Mouse (Mus musculus): ENCODE measurements around the gene Cc2d1a. TPM values are rescaled to one million over a fixed set of nuclear protein-coding genes. Genes with fewer than 3 reads are reported as not detected.

Cc2d1a gene
- 10 to 100 TPM; 19.3 to 22.5 TPM for total RNA-seq (2023)

GRCm38 (mm10) chr8:84147769-84148530 is at the start of gene Cc2d1a, which contains the start of gene 4930432K21Rik:
Cc2d1a (minus strand) TSS chr8:84147936.
4930432K21Rik (plus strand) TSS chr8:84148025.

DNA sequence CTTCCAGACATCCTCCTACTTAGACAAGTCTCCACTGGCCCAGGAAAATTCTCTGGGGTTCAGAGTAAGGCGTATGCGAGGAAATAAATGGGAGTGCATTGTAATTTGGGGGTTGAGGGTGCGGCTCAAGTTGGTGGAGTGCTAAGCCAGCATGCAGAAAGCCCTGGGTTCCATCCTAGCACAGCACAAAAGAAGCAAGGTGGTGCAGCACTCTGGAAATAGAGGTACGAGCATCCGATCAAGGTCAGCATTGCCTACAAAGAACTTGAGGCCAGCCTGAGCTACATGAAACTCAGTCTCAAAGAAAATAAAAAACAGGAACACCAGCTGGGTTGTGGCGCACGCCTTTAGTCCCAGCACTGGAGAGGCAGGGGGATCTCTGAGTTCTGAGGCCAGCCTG is 37.4 kb upstream of the Cc2d1a start, which contains the start of gene Nanos3:
Gene Nanos3, minus strand, starts transcription at position 101 of the 400 bp plus-strand sequence.

GRCm38 (mm10) chr8:84125656-84126055 is 22.1 kb downstream of the Cc2d1a start, which contains the start of gene Podnl1:
Podnl1 (plus strand) TSS chr8:84125989.

DNA sequence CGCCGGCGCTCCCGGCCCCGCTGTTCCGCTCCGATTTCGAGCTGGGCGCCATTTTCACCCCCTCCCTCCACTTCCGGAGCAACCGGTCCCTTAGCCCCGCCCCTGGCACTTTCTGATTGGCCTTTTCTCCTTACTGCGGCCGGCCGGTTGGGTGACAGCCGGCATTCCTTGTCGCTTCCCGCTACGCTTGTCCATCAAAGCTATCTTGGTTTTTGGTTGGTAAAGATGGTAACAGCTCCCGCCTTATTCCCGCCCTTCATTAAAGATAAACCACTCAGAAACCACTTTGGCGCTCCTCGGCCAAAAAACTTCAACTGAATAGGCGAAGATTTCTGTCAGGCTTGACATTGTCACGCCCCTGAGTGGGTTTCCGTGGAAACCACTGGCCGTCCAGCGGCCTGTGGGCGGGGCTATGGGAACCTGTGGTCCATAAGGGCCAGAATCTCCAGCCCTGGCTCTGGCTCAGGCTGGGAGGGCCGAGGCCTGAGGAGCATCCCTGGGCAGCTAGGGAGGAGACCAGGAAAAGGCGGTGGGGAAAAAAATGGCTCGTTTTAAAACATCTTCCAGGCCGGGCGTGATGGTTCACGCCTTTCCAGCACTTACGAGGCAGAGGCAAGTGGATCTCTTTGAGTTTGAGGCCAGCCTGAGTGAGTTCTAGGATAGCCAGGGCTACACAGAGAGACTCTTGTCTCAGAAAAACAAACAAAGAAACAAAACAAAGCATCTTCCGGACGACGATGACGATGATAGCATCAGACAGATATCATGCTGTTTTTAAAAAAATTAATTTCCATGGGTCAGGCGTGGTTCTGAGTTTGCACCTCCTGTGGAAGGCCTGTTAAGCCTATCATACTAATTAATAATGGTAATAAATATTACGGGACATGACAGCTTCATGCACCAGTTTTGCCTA is 42.8 kb downstream of the Cc2d1a start, which contains the start of gene Dcaf15:
Gene Dcaf15, minus strand, starts transcription at position 72 of the 913 bp plus-strand sequence.

Other genes with a start within 250 kb of the Cc2d1a start
- 1 to 10 TPM; 3.1 to 4.0 TPM for gene Adgrl1, start 247.8 kb downstream of the Cc2d1a start, total RNA-seq (2023)
- under 1 TPM; 0.11 to 0.13 TPM for gene Gm10644, start 192.7 kb downstream of the Cc2d1a start, total RNA-seq (2023)
- gene Asf1b, start 192.4 kb downstream of the Cc2d1a start, total RNA-seq (2023): 10 to 100 TPM; 52.1 to 60.7 TPM
- 10 to 100 TPM; 35.6 to 37.1 TPM for gene Prkaca, start 174.9 kb downstream of the Cc2d1a start, total RNA-seq (2023)
- gene Samd1, start 150.3 kb downstream of the Cc2d1a start, total RNA-seq (2023): 10 to 100 TPM; 46.0 to 50.1 TPM
- under 1 TPM; 0.42 to 0.79 TPM for gene 1700067K01Rik, start 146.4 kb downstream of the Cc2d1a start, total RNA-seq (2023)
- gene 2210011C24Rik, start 135.8 kb downstream of the Cc2d1a start, total RNA-seq (2023): not detected
- not detected for gene Palm3, start 126.5 kb downstream of the Cc2d1a start, total RNA-seq (2023)
- 1 to 10 TPM in 1 of 2 experiments, under 1 TPM in 1; 0.86 to 1.3 TPM for gene Il27ra, start 105.3 kb downstream of the Cc2d1a start, total RNA-seq (2023)
- not detected for gene Rln3, start 102.9 kb downstream of the Cc2d1a start, total RNA-seq (2023)
- gene Gm10643, start 82.8 kb downstream of the Cc2d1a start, total RNA-seq (2023): 1 to 10 TPM; 2.6 to 4.9 TPM
- 10 to 100 TPM; 28.2 to 32.3 TPM for gene Rfx1, start 81.1 kb downstream of the Cc2d1a start, total RNA-seq (2023)
- gene Dcaf15, start 43.2 kb downstream of the Cc2d1a start, total RNA-seq (2023): 10 to 100 TPM; 21.7 to 22.4 TPM
- under 1 TPM in 1 of 2 experiments, not detected in 1; 0.22 TPM for gene Podnl1, start 21.9 kb downstream of the Cc2d1a start, total RNA-seq (2023)
- gene 4930432K21Rik, start 89 bp upstream of the Cc2d1a start, total RNA-seq (2023): under 1 TPM; 0.79 to 0.95 TPM
- gene Nanos3, start 37.3 kb upstream of the Cc2d1a start, total RNA-seq (2023): not detected
- 10 to 100 TPM; 31.3 to 32.9 TPM for gene Zswim4, start 89.1 kb upstream of the Cc2d1a start, total RNA-seq (2023)
- 100 to 1,000 TPM; 157 to 163 TPM for gene D8Ertd738e, start 101.8 kb upstream of the Cc2d1a start, total RNA-seq (2023)
- gene Mri1, start 109.4 kb upstream of the Cc2d1a start, total RNA-seq (2023): 1 to 10 TPM; 7.2 to 9.6 TPM
- gene Ccdc130, start 122.4 kb upstream of the Cc2d1a start, total RNA-seq (2023): 10 to 100 TPM; 17.1 to 17.2 TPM
- under 1 TPM; 0.90 to 0.94 TPM for gene Cacna1a, start 240.5 kb upstream of the Cc2d1a start, total RNA-seq (2023)